Mouse (Mus musculus): Measurements from ENCODE around the gene Dazap1.

Dazap1 gene

GRCm38 (mm10) chr10:80323261-80324119 lies 62.2 kb downstream of the Dazap1 start:
- no peak for DNase-seq (ENCODE audit: low spot score in 2 of 2)

GRCm38 (mm10) chr10:80324120-80325037 lies 63.1 kb downstream of the Dazap1 start:
- no peak for DNase-seq (ENCODE audit: low spot score in 2 of 2)

DNA sequence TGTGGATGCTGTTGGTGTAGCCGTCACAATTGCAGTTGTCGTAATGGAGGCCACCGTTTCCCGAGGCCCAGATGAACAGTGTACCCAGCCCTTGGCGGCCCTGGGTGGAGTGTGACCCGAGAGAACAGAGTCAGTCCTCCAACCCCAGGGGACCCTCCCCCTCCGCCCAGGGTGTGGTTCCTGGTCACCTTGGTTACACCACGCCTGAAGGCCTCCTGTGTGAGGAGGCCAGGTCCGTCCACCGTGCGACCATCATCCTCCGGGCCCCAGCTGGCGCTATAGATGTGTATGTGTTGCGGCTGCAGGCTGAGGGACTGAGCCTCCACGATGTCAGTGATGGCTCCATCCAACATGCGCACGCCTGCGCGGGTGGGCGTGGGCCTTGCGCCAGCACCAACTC lies 63.8 kb downstream of the Dazap1 start:
- DNase-seq (ENCODE audit: low spot score in 2 of 2) = no peak

GRCm38 (mm10) chr10:80329273-80330081 lies 68.2 kb downstream of the Dazap1 start, which contains the start of the genes Pcsk4 and Reep6:
Gene Pcsk4, minus strand, starts transcription at chr10:80329498.
Gene Reep6, plus strand, starts transcription at chr10:80329953.
- DNase-seq (ENCODE audit: low spot score in 2 of 2) = peak; percentile 82 to 91

- no peak for DNase-seq (ENCODE audit: low spot score in 2 of 2)
Observed at GRCm38 (mm10) chr10:80330084-80330483, 68.8 kb downstream of the Dazap1 start.

DNA sequence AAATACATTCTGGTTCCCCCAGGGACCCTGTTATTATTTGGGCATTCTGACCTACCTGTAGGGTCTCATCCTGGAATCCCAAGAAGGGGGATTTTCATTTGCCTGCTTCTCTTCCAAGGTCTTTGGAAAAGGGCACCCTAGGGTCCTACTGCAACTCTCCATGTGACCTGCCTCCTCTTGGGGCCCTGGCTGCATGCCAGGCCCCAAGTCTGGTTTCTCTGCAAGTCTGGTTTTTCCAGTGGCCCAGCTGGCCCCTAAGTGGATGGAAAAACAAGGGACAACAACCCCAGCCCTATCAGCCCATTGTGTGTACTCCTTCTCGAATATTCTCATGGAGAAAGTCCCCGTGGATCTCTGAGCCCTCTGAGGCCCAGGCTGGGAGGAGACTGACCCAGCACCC lies 69.6 kb downstream of the Dazap1 start:
- no peak for DNase-seq (ENCODE audit: low spot score in 2 of 2)

DNA sequence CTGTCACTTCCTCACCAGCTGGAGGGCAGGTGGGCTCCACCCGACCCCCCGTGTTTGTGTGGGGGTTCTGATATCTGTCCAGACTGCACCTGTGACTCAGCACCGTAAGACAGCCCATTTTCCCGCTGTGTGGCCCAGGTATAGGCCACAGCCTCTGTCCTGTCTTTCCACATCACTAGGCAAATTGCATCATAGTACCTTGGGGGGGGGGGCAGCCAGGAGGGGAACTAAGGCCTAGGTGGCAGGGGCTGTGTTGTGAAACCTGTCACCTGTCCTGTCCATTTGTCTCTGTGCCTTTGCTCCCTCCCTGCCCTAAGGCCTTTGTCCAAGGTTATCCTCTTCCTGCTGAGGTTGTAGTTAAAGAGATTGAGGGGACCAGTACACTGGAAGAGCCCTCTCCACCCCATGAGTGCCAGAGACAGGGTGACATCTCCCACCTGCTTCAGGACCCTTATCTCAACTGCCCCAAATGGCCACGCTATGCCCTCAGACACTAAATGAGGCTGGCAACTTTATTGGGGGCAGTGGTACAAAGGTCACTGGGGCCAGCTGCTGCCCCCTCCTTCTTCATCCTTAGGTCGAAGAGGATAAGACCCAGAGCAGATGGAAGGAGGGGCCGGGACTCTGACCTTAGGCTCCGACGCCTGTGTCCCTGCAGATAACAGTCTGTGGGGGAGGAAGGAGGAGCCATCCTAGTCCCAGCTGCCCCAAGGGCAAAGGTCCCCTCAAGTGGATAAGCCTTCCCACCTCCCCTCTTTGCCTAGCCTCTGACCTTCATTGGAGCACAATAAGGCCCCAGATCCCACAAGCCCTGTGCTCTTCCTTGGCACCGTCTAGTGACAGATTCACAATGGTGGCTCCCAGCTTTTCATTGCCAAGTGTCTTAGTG lies 70.6 kb downstream of the Dazap1 start:
- DNase-seq (ENCODE audit: low spot score in 2 of 2) = no peak

- DNase-seq (ENCODE audit: low spot score in 2 of 2) = no peak
Observed at GRCm38 (mm10) chr10:80332525-80332989, 71.3 kb downstream of the Dazap1 start.

DNA sequence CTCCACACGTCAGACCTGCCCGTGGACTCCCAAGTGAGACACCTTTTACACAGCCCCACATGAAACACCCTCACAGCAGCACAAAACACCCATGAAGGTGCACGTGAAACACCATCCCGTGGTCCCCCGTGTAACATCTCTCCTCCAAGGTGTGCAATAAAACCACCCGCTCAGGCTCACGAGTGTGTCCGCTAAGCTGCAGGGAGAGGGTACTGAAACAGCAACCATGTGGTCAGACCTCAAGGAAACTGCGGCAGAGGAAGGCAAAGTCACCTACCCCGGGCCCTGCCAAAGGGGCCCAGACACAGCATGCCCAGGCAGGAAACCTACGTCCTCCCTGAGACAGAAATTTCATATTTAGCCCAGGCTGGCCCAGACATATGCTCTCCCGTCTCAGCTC lies 75.0 kb downstream of the Dazap1 start:
- no peak for DNase-seq (ENCODE audit: low spot score in 2 of 2)
